Mouse (Mus musculus): Measurements from ENCODE around the gene Ccl20. TPM values are rescaled to one million over a fixed set of nuclear protein-coding genes. Genes with fewer than 3 reads are reported as not detected.

The Ccl20 gene
- total RNA-seq, 2 experiments from 2014 or later, result not detected

DNA sequence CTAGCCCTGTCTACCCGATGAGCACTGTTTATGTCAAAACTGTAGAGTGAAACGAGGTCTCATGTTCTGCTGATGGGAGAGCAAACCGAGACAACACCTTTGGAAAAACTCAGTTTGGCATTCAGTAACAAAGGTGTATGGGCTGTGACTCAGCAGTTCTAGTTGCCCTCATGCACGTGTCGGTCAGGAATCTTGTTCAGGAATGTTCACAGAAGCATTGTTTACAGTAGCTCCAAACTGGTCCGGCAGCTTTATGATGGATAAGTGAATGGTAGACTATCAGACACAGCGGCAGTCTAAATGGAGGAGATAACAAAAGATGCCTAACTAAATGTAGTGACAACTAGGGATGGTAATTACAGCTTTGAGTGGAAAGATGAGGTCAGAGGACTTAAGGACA, 19.3 kb downstream of the Ccl20 start:
- DNase-seq (ENCODE audit: low spot score), result no peak
- intact Hi-C loops (cut with DNase I), result no loop called here

DNA sequence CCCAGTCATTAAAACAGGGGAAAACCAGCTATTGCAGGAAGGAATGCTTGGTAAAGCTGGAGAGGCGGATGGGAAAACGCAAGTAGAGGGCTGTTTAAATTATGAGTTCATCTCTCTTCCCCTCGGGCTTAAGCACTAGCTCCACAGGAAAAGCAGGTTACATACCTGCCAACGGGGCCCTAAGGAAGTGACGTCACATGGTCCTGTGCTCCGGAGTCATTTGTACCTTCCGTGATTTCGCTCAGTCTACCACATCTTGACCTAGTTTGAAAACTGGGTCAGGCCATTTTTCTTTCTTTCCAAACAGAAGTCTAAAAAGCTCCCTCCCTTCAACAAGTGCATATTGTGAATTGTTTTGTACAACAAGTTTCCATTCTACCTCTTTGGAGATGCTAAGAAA, 21.3 kb downstream of the Ccl20 start:
- DNase-seq (ENCODE audit: low spot score), result no peak
- intact Hi-C loops (cut with DNase I), result no loop called here

DNA sequence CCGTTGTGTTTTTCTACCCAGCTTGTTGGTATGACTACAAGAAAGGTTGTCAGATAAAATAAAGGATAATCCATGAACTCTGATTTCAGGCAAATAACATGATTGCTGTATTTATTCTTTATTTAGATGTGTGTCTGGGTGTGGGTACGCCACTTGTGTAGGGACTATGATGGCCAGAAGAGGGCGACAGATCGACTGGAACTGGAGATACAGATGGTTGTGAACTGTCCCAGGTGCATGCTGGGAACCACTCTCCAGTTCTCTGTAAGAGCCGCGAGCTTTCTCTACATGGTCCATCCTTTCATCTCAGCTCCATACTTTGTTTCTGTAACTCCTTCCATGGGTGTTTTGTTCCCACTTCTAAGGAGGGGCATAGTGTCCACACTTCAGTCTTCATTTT, 22.2 kb downstream of the Ccl20 start:
- DNase-seq (ENCODE audit: low spot score), result no peak
- intact Hi-C loops (cut with DNase I), result no loop called here

DNA sequence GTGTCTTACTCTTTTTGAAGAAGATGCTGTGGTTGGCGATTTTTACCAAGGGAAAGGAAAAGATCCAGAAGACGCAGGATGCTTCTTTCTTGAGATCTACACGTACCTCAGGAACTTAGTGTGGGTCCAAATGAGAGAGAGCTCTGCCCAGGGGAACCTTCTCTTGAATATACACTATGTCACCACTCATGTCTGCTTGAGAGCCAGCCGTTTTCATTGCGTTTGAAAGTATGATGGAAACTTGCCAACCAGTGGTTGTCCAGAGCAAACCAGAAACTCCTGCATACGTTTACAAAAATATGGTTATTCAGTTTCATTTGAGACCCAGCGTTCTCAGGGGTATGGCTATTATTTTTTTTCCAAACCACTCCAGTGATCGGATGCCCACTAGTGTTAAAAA, 24.9 kb downstream of the Ccl20 start:
- no peak for DNase-seq (ENCODE audit: low spot score)
- intact Hi-C loops (cut with DNase I), result no loop called here

GRCm38 (mm10) chr1:83142055-83142454, 25.5 kb downstream of the Ccl20 start:
- intact Hi-C loops (cut with DNase I), result no loop called here
- DNase-seq (ENCODE audit: low spot score), result no peak

GRCm38 (mm10) chr1:83146547-83146946, 30.0 kb downstream of the Ccl20 start:
- DNase-seq (ENCODE audit: low spot score), result no peak
- intact Hi-C loops (cut with DNase I), result no loop called here

DNA sequence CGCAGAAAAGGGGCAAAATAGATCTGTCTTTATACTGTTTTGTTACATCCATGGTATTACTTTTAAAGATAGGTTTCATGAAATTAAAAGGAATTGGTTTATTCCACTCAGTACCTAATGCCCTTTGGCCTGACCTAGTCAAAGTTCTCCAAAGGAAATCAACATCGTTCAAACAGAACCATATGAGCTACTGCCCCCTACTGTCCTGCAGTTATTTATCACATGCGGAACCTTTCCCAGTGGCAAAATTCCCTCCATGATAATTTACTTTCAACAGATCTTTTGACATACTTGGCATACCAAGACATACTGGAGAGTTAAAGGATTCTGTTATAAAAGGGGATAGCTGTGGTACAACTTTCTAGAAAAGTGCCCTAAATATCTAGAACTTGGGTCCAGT, 33.7 kb downstream of the Ccl20 start:
- DNase-seq (ENCODE audit: low spot score), result no peak
- intact Hi-C loops (cut with DNase I), result no loop called here

DNA sequence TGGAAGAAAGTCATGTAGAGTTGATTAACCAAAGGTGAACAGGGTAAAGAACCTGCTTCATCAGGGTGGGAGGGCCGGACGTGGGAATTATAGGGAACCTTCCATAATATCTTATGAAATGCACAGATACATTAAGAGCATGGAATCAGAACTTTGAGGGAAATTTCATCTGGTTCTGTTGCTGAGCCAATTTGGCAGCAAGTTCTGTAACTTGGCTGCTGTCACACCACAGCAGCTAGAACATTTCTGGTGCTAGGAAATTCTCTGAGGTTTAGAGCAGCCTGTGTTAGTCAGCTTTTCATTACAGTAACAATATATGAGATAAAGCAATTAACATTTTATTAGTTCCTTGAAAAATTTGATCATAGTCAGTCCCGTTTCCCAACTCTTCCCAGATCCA, 36.4 kb downstream of the Ccl20 start:
- intact Hi-C loops (cut with DNase I), result no loop called here
- DNase-seq (ENCODE audit: low spot score), result no peak

DNA sequence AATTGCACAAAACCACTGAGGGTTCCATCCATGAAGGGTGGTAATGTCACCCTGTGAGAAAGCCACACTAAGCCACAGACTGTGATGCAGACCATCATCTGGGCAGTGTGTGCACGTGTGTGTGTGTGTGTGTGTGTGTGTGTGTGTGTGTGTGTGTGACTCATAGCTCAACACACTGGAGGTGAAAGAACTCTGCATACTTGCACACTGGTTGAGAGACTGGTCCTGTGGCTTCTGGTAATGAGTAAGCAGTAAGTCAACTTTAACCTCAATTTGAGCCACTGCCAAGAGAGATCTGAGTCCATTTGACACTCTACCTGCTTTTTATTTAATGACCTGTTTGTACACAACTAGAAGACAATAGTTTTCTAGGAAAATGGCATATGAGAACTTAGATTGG, 40.3 kb downstream of the Ccl20 start:
- intact Hi-C loops (cut with DNase I), result no loop called here
- DNase-seq (ENCODE audit: low spot score), result no peak

DNA sequence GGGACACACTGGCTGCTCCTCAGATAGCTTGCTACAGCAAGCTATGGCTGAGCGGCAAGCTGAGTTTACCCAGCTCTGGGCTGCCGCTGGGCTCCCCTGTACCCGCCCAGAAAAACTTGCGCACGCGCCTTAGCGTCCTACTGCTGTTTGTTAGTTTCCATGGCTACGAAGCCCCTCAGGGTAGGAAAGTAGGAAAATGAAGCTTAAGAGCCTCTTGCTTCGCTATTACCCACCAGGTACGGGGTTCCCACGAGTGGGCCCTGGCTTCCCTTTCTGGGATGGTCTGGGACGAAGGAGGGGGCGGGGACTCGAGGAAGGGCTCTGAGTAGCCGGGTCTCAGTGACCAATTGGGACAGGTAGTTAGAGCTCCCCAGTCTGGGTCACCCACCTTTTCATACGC, 43.0 kb downstream of the Ccl20 start, which contains the start of gene Daw1:
TSS of gene Daw1 (plus strand) at position 150 of the 400 bp plus-strand sequence.
- intact Hi-C loops (cut with DNase I), result no loop called here
- DNase-seq (ENCODE audit: low spot score), result peak; percentile 6

GRCm38 (mm10) chr1:83161658-83162057, 45.1 kb downstream of the Ccl20 start:
- intact Hi-C loops (cut with DNase I), result no loop called here
- DNase-seq (ENCODE audit: low spot score), result no peak

- DNase-seq (ENCODE audit: low spot score), result no peak
- intact Hi-C loops (cut with DNase I), result no loop called here
Observed at GRCm38 (mm10) chr1:83164027-83164426, 47.5 kb downstream of the Ccl20 start.

Other genes with a start within 250 kb of the Ccl20 start
- gene A030005L19Rik, start 203.4 kb upstream of the Ccl20 start, total RNA-seq (2021), result not detected
- not detected for gene A030014E15Rik, start 191.8 kb upstream of the Ccl20 start, total RNA-seq (2021)
- gene Gm6217, start 185.4 kb upstream of the Ccl20 start, total RNA-seq (2021), result not detected
- gene A030003K21Rik, start 173.4 kb upstream of the Ccl20 start, total RNA-seq (2021), result not detected
- gene Gm7544, start 160.8 kb upstream of the Ccl20 start, total RNA-seq (2021), result not detected
- gene Gm47955, start 156.5 kb upstream of the Ccl20 start, total RNA-seq (2021), result not detected
- not detected for gene Gm47959, start 116.2 kb upstream of the Ccl20 start, total RNA-seq (2021)
- gene Slc19a3, start 78.3 kb upstream of the Ccl20 start, total RNA-seq (2021), result under 1 TPM; 0.29 to 0.45 TPM
- gene Krtap28-10, start 74.3 kb upstream of the Ccl20 start, total RNA-seq (2021), result not detected
- not detected for gene Gm47969, start 71.8 kb upstream of the Ccl20 start, total RNA-seq (2021)
- not detected for gene A030005K14Rik, start 57.4 kb upstream of the Ccl20 start, total RNA-seq (2021)
- not detected for gene Krtap28-13, start 55.8 kb upstream of the Ccl20 start, total RNA-seq (2021)
- not detected for gene Daw1, start 43.0 kb downstream of the Ccl20 start, total RNA-seq (2021)

All from heart, postnatal 25 days (tissue).